Mouse (Mus musculus): ENCODE data around the gene Ewsr1.

The Ewsr1 gene

DNA sequence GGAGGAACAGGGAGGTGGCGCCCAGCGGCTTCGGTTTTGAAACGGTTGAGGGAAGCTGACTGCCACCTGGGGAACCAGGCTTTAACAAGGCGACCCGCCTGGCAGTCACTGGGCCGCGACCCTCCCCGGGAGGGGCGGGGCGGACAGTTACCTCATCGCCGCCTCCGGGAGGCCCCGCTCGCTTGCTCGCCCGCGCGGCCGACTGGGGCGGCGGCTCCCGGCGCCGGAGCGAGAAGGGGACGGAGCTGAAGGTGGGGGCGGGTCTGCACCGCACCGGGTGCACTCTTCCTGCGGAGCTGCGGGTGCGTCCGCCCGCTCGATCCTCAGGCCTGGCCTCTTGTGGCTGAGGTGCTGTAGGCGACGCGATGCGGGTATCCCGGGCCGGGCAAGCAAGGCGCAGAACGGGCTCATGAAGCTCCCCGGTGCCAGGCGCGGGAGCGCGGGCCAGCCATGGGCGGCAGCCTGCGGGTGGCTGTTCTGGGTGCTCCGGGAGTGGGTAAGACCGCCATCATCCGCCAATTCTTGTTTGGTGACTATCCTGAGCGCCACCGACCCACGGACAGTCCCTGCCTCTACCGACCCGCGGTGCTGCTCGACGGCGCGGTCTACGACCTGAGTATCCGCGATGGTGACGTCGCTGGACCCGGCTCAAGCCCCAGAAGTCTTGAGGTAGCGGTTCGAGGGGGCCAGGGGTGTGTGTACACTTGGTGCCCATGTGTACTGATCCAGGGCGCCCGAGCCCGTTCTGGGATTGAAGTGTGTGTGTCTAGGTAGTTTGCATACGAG is 41.0 kb downstream of the Ewsr1 start, which contains the start of gene Rasl10a:
Rasl10a (plus strand) TSS at position 273 of the 786 bp plus-strand sequence.
- peak; percentile 55 for DNase-seq (ENCODE audit: low spot score)

DNA sequence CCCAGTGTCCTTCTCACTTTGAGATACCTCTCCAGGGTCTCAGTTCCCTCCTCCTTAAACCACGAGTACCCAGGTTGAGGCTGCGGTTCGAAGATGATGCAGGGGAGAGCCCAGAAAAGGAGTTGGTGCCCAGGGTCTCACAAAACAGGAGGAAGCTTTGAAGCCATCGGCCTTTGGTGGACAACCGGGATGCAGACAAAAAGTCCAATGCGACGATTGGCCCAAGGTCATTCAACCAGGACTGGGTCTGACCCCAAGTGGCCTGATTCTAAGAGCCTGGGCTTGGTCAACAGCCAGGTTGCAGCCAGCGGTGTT is 41.6 kb downstream of the Ewsr1 start:
- DNase-seq (ENCODE audit: low spot score), result no peak

DNA sequence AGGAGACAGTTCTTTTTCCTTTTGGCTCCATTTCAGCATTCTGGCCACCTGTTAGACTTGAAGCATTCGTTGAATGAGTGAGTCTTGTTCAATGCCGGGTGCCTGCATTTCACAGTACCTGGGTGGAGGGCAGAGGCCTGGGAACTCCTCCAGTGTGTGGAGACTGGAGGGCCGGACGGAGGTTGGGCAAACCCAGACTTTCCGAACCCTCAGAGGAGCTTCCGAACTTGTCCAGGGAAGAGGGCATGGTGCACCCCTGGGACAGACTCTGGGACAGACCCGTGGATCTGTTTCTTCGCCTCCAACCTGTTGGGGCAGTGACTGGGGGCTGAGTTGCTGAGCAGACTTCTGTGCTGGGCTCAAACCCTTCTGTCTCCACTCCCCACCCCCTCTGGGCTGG is 42.0 kb downstream of the Ewsr1 start:
- DNase-seq (ENCODE audit: low spot score), result no peak

DNA sequence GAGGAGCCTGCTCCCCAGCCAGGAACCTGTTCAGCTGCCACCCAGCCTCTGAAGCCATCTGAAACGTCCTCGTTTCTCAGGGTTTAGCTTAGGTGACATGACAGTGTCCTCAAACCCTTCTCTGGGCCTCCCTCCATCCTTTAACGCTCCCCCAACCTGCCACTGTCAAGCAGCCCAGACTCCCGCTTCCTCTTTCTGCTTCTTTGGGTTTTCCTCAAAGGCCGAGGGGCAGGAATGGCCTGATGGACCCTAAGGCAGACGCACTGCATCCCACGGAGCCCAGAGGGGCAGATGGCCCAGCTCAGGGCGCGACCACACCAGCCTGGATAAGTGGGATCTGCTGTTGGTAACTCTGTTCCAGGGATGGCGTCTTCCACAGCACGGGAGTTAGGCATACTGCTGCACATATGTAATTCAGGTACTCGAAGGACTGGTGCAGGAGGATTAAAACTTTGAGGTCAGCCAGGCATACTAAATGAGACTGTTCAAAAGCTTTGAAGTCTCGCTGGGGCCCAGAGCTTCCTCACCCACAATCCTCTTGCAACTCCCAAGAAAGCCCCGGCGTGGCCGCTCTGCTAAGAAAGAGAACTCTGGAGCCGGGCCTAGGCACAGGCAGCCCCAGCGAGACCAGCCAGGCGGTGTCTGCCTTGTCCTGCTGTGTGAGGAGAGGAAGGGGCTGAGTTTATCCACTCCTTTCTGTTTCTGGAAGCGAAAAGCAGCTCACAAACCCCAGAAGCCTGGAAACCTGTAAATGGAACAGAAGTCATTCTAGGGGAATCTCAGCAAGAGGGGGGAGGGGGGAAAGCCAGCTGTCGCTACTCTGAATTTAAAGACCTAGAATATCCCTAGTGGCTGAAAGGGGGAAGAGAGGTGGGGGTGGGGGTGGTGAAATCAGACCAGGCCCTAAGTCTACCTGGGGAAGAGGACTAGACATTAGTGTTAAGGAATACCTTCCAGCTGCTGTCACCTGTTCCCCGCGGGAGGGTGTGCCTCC is 42.8 kb downstream of the Ewsr1 start:
- DNase-seq (ENCODE audit: low spot score), result no peak

DNA sequence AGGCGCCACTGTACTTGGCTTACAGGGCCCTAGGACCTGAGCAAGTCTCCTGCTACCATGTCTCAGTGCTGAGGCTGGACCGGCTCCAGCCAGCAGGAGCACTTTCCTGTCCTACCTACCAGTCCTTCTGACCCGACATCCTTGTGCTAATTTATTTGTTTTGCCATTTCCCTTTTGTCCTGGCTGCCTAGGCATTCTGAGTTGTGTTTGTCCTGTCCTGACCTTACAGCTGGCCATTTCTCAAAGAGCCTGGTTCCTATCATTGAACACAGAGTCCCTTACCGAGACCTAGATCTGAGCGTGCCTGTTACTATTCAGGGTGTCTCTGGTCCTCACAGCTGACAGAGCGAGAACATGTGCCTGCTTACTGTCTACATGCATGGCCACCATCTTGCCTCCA is 44.2 kb downstream of the Ewsr1 start:
- peak; percentile 30 for DNase-seq (ENCODE audit: low spot score)

DNA sequence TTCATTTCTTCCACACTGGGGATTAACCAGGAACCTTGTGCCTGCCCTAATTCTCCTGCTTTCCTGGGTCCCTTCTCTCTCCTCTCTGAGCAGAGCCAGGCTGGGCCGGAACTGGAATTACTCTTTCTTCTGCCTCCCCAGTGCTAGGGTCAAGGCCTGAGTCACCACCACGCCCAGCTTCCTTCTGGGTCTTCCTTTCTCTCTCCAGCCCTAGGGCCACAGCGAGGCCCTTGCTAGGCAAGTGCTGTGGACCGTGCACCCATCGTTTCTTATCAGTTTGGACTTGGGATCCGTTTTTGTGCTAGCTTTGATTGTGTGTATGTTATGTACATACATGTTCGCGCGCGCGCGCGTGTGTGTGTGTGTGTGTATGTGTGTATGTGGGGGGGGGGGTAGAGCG is 44.9 kb downstream of the Ewsr1 start:
- no peak for DNase-seq (ENCODE audit: low spot score)

DNA sequence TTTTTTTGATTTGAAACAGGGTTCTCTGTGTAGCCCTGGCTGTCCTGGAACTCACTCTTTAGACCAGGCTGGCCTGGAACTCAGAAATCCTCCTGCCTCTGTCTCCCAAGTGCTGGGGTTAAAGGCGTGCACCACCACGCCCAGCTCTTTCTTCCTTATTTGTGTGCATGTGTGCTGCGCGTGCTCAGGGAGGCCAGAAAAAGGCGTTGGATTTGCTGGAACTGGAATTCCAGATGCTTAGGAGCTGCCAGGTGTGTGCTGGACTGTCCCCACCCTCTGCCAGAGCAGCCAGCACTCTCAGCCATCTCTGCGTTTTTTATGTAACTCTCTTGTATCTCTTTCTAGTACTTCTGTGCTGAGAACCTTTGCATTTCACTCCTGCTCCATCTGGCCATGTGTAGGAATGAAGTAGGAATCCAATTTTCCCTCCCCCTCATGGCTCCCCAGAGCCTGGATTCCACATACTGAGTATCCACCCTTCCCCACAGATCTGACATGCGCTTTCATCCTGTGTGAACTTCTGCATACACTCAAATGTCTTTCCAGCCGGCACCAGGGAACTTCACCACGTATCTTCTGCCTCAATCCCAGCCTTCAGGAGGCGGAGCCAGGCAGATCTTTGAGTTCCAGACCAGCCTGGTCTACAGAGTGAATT is 46.7 kb downstream of the Ewsr1 start:
- no peak for DNase-seq (ENCODE audit: low spot score)

DNA sequence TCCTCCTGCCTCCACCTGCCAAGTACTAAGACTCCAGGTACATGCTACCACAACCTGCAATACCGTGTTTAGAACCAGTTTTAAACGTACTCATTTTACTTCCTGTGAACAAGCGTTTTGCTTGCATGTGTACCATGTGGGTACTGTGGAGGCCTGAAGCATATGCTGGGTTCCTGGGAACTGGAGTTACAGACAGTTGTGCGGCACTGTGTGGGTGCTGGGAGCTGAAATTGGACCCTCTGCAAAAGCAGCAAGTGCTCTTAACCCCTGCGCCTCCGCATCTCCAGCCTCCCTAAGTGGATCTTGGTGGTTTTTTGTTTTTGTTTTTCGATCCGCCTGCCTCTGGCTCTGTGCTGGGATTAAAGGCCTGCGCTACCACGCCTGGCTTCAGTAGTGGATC is 47.4 kb downstream of the Ewsr1 start:
- no peak for DNase-seq (ENCODE audit: low spot score)

DNA sequence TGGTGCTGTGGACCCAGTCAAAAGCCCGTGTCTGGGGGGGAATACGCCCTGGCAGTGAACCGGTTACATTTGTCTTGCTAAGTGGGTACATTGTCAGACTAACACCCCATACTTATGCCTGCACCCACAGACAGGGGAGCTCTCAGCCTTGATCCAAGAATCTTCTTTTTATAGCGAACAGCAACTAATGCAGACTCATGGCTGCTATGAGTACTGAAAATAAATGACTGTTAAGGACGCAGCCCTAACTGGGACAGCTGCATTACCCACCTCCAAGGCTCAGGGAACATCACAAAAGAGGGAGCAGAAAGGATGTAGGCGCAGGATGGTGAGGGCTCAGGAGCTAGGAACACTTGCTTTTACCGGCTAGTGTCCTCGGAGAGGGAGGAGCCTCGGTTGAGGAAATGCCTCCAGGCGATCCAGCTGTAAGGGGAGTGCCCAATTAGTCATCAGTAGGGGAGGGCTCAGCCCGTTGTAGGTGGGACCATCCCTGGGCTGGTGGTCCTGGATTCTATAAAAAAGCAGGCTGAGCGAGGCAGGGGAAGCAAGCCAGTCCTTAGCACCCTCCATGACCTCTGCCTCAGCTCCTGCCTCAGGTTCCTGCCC is 52.6 kb downstream of the Ewsr1 start:
- DNase-seq (ENCODE audit: low spot score), result no peak

DNA sequence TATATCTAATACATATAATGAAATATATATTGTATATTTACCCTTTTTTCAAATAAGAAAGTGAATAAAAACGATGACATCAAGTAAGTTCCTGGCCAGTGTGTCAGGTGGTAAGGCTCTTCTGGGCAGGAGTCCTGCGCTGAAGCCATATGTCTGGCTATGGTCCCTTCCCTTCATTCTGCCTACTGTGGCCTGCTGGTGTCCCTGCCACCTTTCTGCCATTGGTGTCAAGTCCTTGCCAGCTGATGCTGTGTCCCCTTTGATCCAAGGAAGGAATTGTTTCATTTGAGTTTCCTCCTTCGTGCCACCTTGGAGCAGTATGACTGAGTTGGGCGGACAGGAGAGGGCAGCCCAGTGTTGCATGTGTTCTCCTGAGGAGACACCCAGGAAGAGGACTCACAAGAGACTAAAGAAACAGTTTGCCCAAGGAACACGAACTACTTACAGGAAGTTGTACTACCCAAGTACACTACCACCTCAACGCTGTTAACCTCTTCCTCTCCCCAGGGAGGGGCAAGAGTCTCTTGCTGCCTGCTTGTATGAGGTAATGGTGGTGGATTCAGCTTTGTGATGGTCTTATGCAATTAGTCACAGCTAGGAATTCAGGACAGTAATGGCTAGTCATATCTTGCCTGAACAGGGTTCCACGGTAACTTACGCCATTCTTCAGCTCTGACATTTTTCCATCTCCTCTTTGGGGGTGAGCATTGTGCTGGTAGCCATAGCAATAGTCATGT is 56.3 kb downstream of the Ewsr1 start:
- DNase-seq (ENCODE audit: low spot score), result no peak

DNA sequence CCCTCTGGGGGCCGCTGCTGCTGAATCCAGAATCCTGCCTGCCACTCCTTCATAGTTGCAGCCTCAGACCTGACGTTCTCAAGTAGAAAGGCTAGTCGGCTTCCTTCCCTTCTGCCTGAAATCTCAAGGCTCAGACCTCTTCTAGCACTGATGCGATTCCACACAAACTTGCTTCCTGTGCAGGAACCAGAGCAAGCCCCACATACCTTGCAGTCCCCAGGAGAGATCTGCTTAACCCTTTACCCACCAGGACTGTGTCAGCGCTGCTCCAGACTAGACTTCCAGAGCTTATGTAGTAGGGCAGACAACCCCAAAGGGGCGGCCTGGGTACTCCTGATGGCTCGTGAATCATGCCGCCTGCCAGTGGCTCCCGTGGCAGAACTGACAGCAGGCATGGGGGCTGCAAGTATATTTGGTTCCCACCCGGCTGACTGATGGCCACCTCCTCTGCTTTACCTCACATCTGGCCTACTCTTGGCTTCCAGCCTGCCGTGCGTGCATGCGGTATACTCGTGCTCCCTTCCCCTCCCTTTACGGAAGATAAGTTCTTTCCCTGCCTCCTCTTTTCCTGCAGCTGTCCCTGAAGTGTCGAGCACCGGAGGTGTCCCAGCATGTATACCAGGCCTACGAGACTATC is 57.8 kb downstream of the Ewsr1 start:
- no peak for DNase-seq (ENCODE audit: low spot score)

DNA sequence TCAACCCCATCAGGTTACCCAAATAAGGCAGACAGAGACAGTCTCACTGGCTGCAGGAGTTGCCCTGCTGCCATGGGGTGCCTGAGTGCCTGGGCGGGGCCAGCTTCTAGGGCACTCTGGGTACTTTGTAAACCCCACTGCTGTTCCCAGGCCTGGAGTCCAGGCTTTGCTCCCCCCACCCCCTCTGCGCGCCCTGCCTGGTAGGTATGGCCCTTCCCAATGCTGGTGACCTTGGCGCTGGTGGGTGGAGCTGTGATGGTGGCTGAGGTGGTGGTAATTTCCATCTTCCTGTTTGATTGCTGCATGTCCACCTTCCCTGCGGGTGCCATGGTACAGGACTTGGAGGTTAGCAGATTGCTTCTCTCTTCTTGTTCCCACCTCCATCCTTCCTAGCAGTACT is 58.5 kb downstream of the Ewsr1 start:
- no peak for DNase-seq (ENCODE audit: low spot score)

DNA sequence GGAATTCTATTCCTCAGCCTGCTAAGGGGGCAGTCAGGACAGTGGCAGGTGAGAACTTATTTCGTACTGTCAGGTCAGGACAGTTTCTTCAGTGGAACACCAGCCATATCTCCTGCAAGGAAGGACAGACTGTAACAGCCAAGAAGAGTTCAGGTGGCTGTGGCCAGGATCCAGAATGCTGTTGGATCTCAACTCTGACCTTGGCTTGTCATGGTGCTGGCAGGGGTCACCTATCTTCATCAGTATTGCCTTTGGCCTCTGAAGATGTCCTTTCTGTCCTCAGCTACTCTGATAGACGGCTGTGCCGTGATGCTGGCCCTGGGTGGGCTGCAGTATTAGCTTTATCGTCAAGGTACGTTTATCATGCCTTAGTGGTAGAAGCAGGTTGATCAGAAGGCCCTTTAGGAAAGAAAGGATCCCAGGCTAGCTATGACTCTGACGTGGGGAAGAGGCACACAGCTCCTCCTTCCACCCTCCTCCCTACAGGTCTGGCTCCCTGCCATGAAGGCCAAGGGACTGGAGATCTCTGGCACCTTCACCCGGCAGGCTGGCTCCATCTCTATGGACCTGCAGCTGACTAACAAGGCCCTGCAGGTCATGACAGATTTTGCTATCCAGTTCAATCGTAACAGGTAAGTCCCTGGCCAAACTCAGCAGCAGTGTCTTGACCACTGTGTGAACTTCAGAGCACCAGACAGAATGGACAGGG is 61.8 kb downstream of the Ewsr1 start:
- DNase-seq (ENCODE audit: low spot score), result peak; percentile 74

DNA sequence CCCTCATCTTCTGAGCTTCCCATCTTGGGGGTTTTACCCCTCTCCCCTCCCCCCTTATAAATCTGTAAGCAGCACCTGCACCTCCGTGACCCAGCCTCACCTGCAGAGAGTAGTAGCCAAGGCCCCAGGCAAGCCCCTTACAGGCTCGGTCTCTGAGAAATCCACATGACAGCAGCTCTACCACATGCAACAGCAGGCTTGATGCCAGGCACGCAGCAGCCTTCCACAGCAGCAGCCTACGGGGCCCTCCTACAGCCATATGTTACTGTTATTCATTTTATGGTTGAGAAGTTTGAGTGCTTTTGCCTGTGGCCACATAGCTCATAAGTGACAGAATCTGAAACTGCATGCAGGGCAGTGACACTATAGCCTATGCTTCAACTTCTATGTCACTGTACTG is 63.6 kb downstream of the Ewsr1 start:
- DNase-seq (ENCODE audit: low spot score), result no peak

DNA sequence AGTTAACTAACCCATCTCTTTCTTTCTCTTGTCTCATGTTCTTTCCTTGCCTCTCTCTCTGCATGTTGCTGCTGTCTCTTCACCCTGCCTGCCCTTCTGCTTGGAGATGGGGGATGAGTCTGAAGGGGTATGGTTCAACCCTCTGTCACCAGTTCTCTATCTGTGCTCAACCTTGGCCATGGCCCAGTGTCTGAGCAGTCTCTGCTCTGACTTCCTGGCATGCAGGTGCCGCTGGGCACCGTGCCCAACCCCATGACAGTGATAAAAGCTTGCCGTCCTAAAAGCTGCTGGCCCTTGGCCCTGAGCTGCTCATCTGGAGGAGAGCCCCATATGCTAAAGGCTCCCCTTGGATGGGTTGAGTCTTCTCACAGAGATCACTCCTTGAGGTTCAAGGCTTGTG is 65.9 kb downstream of the Ewsr1 start:
- DNase-seq (ENCODE audit: low spot score), result peak; percentile 67

DNA sequence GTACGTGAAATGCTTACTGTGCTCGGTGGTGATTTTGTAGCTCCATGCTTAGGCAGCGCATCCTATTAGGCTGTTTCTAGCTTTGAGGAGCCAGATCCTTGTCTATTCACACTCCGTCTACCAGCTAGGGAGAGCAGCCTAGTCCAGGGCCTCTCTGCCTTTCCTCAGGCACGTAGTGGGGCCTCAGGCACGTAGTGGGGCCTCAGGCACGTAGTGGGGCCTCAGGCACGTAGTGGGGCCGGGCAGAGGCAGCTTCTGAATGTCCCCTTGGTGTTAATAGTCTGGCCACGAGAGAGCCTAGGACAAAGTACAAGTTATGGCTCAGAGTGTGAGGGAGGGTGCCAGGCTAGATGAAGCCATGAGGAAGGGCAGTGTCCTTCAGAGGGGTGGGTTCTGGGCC is 66.4 kb downstream of the Ewsr1 start:
- no peak for DNase-seq (ENCODE audit: low spot score)

DNA sequence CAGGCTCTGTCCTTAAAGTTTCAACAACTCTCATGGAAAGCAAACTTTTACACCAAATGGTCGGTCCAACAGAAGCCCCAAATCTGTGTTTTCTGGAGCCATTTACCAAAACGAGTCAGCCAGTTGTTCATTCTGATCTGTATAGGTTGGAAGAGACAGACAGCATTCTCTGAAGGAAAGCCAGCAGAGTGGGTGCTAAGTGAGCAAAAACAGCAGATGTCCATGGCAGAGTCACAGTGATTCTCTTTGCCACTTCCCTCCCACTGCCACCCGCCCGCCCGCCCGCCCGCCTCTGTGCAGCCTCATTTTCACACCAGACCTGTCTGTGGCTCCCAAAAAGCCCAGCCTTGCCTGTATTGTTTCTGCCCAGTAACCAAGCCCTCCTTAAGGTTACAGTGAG is 70.8 kb downstream of the Ewsr1 start:
- DNase-seq (ENCODE audit: low spot score), result no peak

DNA sequence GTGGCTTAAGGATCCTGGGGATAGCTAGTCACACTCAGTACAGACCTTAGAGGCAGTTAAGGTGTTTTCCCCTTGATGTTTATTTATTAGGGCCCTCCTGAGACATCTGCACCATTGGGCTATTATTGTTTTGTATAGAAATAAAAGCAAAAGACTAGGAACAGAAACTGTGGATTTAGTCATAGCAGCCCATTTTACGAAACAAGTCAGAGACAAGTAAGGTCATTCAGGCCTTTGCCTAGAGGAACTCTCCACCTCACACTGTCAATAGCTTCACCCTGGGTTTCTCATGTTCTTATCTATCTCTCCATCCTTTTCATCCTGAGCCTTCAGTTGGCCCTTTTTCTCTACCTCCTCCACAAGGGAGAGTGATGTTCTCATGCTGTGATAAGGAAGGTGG is 74.0 kb downstream of the Ewsr1 start:
- no peak for DNase-seq (ENCODE audit: low spot score)
